Mouse (Mus musculus): ENCODE results near the gene Gzmf.

DNA sequence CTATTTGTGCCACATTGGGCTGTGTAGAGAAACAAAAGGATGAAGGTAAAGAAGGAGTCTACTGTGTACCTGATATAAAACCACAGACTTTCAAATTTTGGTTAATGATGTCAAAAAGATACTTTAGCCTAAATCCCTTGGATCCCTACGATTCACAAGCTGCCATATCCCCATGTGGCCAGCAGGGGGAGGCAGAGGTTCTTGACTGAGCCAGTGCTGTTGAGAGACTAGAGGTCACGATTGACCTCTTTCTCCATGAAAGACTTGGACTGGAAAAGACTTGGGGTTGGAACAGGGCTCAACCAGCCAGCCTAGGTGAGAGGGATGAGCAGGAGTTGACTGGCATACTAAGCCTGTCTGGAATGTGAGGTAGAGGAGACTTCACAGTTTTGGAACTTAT lies 7.2 kb downstream of the Gzmf start:
- TF ChIP-seq CTCF (IDR thresholded peaks at IDR 0.05; ENCODE audit: low read depth, low read length) (peak; percentile 73), POLR2A (IDR thresholded peaks at IDR 0.05; ENCODE audit: borderline replicate concordance, low read depth, low read length) (no peak)

Measured in bone marrow macrophage, adult 2 months (primary cell).